Mouse (Mus musculus): ENCODE results near the gene Ttc28. TPM values are rescaled to one million over a fixed set of nuclear protein-coding genes. Genes with fewer than 3 reads are reported as not detected.
"Not testable (repeated sequence)": the region's sequence is repeated elsewhere in the genome, so short reads cannot be mapped to it uniquely, and the experiment has no call there.

The Ttc28 gene
- total RNA-seq, 1 experiment from 2014 or later, result 6.3 TPM

- ATAC-seq (ENCODE audit: extremely low read depth, insufficient number of reproducible peaks, low FRiP score, poor library complexity, severe bottlenecking), result no peak
These were observed 1.7 kb upstream of the Ttc28 start for GRCm38 (mm10) chr5:110877666-110878505.

- not testable (repeated sequence) for ATAC-seq (ENCODE audit: extremely low read depth, insufficient number of reproducible peaks, low FRiP score, poor library complexity, severe bottlenecking)
These were observed 1.1 kb upstream of the Ttc28 start for GRCm38 (mm10) chr5:110878526-110878925.

- no peak for ATAC-seq (ENCODE audit: extremely low read depth, insufficient number of reproducible peaks, low FRiP score, poor library complexity, severe bottlenecking)
These were observed 561 bp upstream of the Ttc28 start for GRCm38 (mm10) chr5:110879042-110879441.

- ATAC-seq (ENCODE audit: extremely low read depth, insufficient number of reproducible peaks, low FRiP score, poor library complexity, severe bottlenecking), result no peak
These were observed 9.0 kb downstream of the Ttc28 start for GRCm38 (mm10) chr5:110888596-110888995.

- ATAC-seq (ENCODE audit: extremely low read depth, insufficient number of reproducible peaks, low FRiP score, poor library complexity, severe bottlenecking), result no peak
These were observed 10.3 kb downstream of the Ttc28 start for GRCm38 (mm10) chr5:110889945-110890344.

GRCm38 (mm10) chr5:110890561-110890960 is 11.0 kb downstream of the Ttc28 start:
- ATAC-seq (ENCODE audit: extremely low read depth, insufficient number of reproducible peaks, low FRiP score, poor library complexity, severe bottlenecking), result no peak

GRCm38 (mm10) chr5:110897114-110897788 is 17.6 kb downstream of the Ttc28 start:
- no peak for ATAC-seq (ENCODE audit: extremely low read depth, insufficient number of reproducible peaks, low FRiP score, poor library complexity, severe bottlenecking)

- ATAC-seq (ENCODE audit: extremely low read depth, insufficient number of reproducible peaks, low FRiP score, poor library complexity, severe bottlenecking), result no peak
These were observed 18.6 kb downstream of the Ttc28 start for GRCm38 (mm10) chr5:110898169-110898568.

- ATAC-seq (ENCODE audit: extremely low read depth, insufficient number of reproducible peaks, low FRiP score, poor library complexity, severe bottlenecking), result no peak
These were observed 19.2 kb downstream of the Ttc28 start for GRCm38 (mm10) chr5:110898785-110899184.

GRCm38 (mm10) chr5:110900331-110900730 is 20.7 kb downstream of the Ttc28 start:
- ATAC-seq (ENCODE audit: extremely low read depth, insufficient number of reproducible peaks, low FRiP score, poor library complexity, severe bottlenecking), result no peak

- no peak for ATAC-seq (ENCODE audit: extremely low read depth, insufficient number of reproducible peaks, low FRiP score, poor library complexity, severe bottlenecking)
These were observed 27.1 kb downstream of the Ttc28 start for GRCm38 (mm10) chr5:110906708-110907107.

- no peak for ATAC-seq (ENCODE audit: extremely low read depth, insufficient number of reproducible peaks, low FRiP score, poor library complexity, severe bottlenecking)
These were observed 29.3 kb downstream of the Ttc28 start for GRCm38 (mm10) chr5:110908879-110909278.

GRCm38 (mm10) chr5:110909955-110910589 is 30.5 kb downstream of the Ttc28 start:
- no peak for ATAC-seq (ENCODE audit: extremely low read depth, insufficient number of reproducible peaks, low FRiP score, poor library complexity, severe bottlenecking)

- ATAC-seq (ENCODE audit: extremely low read depth, insufficient number of reproducible peaks, low FRiP score, poor library complexity, severe bottlenecking), result no peak
These were observed 35.3 kb downstream of the Ttc28 start for GRCm38 (mm10) chr5:110914859-110915258.

GRCm38 (mm10) chr5:110916241-110916640 is 36.6 kb downstream of the Ttc28 start:
- ATAC-seq (ENCODE audit: extremely low read depth, insufficient number of reproducible peaks, low FRiP score, poor library complexity, severe bottlenecking), result no peak

GRCm38 (mm10) chr5:110919541-110919940 is 39.9 kb downstream of the Ttc28 start:
- no peak for ATAC-seq (ENCODE audit: extremely low read depth, insufficient number of reproducible peaks, low FRiP score, poor library complexity, severe bottlenecking)

- ATAC-seq (ENCODE audit: extremely low read depth, insufficient number of reproducible peaks, low FRiP score, poor library complexity, severe bottlenecking), result no peak
These were observed 43.7 kb downstream of the Ttc28 start for GRCm38 (mm10) chr5:110923336-110923735.

GRCm38 (mm10) chr5:110924636-110925035 is 45.0 kb downstream of the Ttc28 start:
- no peak for ATAC-seq (ENCODE audit: extremely low read depth, insufficient number of reproducible peaks, low FRiP score, poor library complexity, severe bottlenecking)

GRCm38 (mm10) chr5:110925804-110926203 is 46.2 kb downstream of the Ttc28 start:
- no peak for ATAC-seq (ENCODE audit: extremely low read depth, insufficient number of reproducible peaks, low FRiP score, poor library complexity, severe bottlenecking)

GRCm38 (mm10) chr5:110928289-110928688 is 48.7 kb downstream of the Ttc28 start:
- ATAC-seq (ENCODE audit: extremely low read depth, insufficient number of reproducible peaks, low FRiP score, poor library complexity, severe bottlenecking), result no peak
